Mouse (Mus musculus): ENCODE measurements around the gene Abhd6.

DNA sequence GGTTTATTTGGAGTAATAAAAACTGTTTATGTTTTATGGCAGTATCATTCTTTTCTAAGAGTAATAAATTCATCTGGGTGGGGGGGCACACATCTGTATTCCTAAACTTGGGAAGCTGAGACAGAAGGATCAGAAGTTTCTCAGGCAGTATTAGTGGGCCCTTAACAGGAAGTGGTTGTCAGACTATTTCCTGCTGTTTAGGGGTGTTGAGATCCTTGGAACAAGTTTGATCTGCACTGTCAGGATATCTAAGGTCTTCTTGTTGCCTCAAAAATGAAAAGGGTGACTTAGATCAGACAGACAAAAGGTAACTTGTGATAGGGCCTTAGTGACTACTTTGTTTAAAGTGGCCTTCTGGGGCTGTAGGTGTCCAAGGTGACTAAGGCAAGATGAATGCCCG, 24.5 kb upstream of the Abhd6 start:
- TF ChIP-seq CTCF (IDR thresholded peaks at IDR 0.05; ENCODE audit: extremely low read depth, insufficient read length, insufficient replicate concordance, low read depth, low read length) = no peak
- no peak for TF ChIP-seq POLR2A (IDR thresholded peaks at IDR 0.05; ENCODE audit: low read depth, low read length)

Data from small intestine, adult 2 months (tissue).